Mouse (Mus musculus) adrenal gland, adult (tissue): ENCODE measurements at regions not wholly inside any gene's neighbourhood (a gene's known extent, or its start where the extent isn't known, plus 50 kb on each side); places are given as distances from the start of the nearest gene placed in this dataset.
"Not testable (repeated sequence)": the region's sequence is repeated elsewhere in the genome, so short reads cannot be mapped to it uniquely, and the experiment has no call there.

ENCODE experiments used
- DNase-seq, 2 experiments: peaks; one replicate each; pipeline ENCODE4 v3.0.0; 2022 to 2023; ENCODE audit warnings: low spot score in 1 of 2; ENCODE audit not compliant: inconsistent age in 2 of 2

DNA sequence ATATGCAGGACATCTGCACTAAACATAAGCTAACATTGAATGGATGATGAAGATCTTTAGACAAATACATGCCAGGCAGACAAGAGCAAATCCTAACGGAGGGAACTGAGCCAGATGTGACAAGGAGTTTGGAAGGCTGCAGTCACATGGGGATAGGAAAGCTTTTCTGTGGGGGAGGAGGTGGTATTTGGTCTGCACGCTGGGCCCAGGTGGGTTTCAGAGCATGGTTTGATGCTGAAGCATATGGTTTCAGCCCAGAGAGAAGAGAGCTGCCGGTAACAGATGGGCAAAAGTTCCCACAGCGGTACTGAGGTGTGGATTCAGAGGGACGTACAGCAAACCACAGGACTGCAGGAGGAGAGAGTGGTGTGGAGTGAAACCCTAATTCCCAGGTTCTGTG is 982.1 kb downstream of the 4930447A16Rik start:
- DNase-seq: no peak

DNA sequence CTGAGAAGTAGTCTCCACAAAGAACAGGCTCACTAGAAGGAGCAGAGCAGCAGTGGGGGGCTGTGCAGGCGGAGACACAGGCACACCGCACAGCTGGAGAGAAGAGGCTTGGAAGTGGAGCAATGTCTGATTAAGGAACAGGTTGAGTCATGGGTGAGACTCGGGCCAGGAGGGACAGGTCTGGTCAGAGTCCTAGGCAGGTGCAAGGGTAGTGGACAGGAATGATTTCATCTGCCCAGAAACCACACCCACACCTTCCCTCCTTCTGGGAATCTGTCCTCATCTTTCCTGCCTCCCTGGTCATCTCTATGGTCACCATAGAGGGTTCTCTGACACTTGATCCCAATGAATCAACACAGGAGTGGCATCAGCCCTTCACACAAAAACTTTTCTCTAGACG is 983.8 kb downstream of the 4930447A16Rik start:
- DNase-seq: no peak

DNA sequence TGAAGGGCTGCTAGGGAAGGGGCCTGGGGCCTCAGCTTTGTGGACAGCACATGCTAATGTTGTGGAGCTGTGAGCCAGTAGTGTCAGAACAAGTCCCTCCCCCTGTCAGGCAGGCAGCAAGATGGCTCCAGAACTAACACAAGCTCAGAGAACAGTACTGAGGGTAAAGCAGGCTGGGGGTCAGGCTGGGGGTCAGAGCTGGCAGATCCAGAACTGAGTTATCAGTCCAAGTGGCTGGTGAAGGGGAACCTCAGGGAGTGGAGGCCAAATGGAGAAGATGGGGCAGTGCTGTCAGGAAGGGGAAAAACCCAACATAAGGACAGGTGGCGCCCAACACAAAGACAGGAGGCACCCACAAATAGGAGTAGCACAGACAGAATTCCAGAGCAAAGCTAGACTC is 985.1 kb downstream of the 4930447A16Rik start:
- no peak for DNase-seq

DNA sequence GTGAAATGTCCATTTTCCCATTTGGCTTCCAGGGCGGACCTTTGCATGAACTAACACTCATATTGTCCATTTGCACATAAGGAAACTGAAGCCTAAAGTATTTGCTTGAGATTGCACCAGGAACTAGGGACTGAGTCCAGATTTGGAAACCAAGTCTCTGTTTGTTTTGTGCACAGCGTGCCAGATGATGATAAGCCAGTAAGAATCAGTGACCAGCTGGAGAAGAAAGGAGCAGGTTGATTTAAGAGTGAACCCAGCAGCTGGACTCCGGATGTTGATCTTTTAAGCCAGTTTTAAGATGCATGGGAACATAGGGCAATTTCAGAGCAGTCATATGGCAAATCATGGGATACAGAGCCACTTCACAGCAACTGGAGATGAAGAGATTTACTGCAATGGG is 987.1 kb downstream of the 4930447A16Rik start:
- DNase-seq: no peak

DNA sequence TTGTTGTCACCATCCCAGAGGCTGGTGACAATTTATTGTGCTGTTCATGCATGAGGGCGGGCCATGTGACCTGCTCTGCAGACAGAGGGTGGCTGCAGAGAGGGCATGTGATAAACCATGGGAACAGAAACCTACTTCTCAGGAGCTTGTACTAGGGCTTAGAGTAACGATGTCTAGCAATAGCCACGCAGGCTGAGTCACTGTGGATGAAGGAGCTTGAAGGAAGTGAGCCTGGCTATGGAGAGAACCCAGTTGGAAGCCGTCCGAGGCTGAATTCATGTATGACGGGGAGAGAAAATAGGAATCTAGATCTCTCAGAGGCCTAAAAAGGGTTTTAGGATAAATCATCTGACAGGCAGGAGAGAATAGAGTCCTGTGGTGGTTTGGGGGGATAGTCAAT is 988.0 kb downstream of the 4930447A16Rik start:
- no peak for DNase-seq

DNA sequence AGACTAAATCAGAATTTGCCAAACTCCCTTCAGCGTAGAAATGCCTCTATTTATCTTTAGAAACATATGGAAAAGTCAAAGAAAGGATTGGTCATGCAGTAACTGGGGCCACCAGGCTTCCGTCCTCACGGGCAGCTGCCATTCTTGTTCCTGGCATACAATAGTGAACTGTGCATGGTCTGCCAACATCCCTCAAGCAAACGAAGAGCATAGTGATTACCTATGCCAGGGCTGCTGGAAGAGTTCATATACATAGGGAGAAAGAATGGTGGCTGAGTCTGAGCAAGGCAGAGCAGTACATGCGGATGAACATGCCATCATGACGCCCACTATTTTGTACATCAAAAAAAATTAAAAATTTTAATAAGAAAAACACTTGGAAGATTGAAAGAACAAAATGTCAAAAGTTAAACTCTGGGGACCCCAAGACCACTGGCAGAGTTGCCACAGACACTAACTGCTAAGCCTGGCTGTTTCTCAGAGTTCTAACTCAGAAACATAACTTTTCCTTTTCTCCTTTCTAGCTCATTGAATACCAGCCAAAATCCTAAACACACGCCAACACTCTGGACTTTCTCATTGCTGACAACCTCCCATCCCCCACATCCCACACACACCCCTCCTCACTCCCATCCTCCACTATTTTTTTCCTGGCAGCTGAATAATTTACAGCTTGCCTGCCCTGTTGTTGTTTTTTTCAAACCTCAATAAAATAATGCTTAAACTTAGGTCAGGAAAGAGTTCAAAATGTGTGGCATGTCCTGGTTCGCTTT is 989.1 kb downstream of the 4930447A16Rik start:
- DNase-seq: no peak

DNA sequence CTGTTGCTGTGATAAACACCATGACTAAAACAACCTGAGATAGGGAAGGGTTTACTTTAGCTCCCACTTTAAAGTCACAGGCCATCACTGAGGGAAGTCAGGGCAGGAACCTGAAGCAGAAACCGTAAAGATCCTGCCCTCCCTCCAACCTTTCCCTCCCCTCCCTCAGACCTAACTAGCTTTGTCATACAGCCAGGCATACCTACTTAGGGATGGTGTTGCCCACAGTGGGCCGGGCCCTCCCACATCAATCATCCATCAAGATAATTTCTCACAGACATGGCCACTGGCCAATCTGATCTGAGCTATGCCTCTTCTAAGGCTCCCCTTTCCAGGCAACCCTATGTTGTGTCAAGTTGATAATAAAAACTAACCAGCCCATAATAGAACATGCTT is 989.7 kb downstream of the 4930447A16Rik start:
- no peak for DNase-seq

DNA sequence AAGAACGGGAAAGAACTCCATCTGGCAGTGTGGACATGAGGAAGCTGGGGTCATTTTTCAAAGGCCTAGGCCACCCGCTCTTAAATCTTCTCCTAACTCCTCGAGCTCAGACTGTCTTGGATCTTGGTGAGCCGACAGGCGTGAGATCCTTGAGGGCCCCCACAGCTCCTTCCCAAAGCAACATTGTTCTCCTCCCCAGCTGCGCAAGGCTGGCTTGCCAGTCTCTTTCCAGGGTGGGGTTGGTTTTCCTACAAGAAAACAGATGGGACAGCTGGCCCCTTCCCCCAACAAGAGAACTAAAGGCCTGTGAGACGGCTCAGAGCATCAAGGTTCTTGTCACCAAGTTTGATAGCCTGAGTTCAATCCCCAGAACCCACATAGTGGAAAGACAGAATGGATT is 994.3 kb downstream of the 4930447A16Rik start:
- no peak for DNase-seq

DNA sequence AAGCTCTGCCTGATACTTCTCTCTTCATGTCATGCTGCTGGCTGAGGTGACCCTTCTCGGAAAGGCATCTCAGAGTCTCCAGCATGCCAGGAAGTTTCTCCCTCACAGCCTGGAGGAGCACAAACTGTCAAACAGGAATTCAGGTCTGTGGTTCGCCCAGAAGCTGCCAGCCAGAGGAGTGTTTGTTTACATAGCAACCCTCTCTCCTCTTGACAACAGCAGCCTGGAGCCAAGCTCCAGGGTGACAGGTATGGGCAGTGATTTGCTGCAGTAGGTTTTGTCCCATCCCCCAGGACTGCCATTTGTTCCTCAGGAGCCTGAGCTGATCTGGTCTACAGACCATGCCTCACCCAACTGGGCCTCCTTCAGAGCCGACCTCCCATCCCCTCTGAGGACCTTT is 995.4 kb downstream of the 4930447A16Rik start:
- peak in 1 of 2 experiments; percentile 27 for DNase-seq

DNA sequence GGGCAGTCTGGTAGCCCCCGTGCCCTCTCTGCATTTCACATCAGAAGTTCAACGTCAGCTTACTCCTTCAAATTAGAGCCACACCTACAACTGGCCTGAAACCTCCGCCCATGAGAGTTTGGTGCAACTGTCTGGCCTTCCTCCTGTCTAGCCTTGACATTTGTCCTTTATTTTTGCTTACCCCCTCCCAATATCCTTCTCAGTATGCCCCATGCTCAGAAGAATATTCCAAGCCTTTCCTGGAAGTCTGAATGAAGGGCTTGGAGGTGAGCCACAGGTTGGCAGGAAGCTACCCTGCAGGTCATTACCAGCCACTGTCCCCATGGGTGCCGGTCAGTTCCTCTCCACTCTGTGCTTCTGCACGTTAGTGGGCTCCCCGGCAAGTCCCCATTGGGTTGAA is 997.4 kb downstream of the 4930447A16Rik start:
- DNase-seq: no peak

DNA sequence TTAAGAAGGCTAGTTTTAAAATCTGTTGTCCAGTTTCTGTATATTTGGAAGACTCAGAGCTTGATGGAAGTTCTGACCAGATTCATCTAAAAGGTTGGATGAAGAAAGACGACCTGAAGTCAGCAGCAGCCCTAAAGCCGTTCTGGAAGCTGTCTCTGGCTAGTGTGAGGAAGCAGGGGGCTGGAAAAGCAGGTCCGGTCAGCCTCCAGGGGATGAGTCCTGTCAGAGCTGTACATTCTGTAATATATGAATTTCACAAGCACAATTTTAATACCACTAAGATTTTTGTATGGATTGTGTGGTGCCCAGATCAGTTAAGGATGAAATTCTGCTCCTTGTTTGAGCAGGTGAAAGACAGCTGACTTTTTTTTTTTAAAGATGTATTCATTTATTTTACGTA is 1000.2 kb downstream of the 4930447A16Rik start:
- DNase-seq: no peak

DNA sequence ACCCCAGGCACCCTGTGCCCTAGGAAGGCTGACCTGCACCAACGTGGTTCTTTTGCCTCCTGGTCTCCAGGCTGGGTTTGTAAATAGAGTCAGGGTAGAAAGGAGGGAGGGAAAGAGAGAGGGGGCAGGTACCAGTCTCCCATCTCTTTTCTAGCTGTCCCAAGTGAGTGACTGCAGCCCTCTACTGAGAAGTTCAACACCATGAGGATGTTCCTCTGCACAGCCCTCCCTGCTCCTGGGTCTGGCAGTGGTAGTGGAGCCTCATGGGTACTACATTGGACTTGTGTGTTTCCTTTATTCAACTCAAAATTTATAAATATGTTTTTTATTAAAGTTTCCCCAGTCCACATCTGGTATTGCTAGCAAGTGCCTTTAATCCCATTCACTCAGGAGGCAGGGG is 1002.6 kb downstream of the 4930447A16Rik start:
- no peak for DNase-seq

DNA sequence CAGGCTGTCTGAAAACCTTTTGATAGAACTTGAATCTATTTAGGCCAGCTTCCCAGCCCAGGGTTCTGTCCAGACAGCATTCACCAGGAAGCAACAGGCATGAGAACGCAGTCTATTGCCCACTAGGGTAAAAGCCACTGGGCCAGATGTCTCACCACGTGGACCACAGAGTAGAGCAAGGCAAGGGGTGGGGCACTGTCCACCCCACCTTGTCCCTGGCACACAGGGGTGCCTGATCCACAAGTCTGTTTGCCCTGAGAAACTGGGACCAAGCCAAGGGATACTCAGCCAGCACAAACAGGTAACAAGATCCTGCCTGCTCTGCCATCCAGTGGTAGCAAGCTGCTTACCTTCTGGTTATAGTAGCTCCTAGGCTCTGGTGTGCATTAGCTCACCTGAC is 1006.3 kb downstream of the 4930447A16Rik start:
- peak in 1 of 2 experiments; percentile 65 for DNase-seq

DNA sequence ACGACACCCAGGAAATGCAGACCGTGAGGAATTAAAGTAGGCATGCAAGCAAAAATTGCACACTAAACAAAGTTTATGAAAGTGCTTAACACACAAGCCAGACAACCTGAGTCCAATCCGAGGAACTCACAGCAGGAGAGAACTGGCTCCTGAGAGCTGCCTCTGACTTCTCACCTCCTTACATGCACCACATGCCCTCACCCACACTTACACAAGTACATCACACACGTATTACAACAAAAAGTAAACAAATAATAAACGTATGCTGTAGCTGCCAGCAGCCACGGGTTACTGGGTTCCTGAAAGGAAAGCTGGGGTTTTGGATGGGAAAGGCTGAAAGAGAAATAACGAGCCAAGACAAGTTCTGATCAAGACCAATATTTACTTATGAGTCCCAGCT is 1008.0 kb downstream of the 4930447A16Rik start:
- DNase-seq: no peak

DNA sequence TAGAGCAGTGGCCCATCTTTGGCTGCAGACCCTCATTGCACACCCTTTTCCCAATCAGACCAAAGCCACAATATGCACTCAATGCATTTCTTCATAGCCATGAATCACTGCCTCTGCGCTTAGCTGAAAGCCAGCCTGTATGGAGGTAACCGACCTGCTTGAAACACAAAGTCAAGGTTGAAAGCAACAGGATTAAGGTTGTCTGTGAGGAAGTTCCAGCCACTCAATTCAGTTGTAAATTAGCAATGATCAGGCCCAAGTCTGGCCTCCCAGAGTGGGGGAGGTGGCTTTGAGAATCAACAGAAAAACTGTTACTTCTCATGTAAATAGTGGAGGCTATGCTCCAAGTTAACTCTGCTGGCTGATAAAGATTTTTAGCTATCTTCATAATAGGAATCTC is 1008.9 kb downstream of the 4930447A16Rik start:
- DNase-seq: not testable (repeated sequence)
